Mouse (Mus musculus) midbrain, postnatal 0 days (tissue): ENCODE results near the gene Adgrb2. TPM values are rescaled to one million over a fixed set of nuclear protein-coding genes. Genes with fewer than 3 reads are reported as not detected.

Source experiments
- ATAC-seq: fragments of 200-750 bp; cut with Nextera tagmentation; 2 replicates; pipeline ENCODE4 v1.8.0; 2017; ENCODE audit warnings: moderate number of reproducible peaks, mild to moderate bottlenecking, moderate TSS enrichment, moderate library complexity; ENCODE audit not compliant: low FRiP score
- DNase-seq: peaks from one replicate; pipeline ENCODE4 v3.0.0-alpha.2; 2015; ENCODE audit warnings: low spot score
- H3K27ac ChIP-seq: fragments of 300-500 bp; sonication (generic); 2 replicates; pipeline ENCODE4 v1.5.1; 2014; ENCODE audit warnings: low read depth, mild to moderate bottlenecking, low read length, mixed read lengths
- H3K27me3 ChIP-seq: fragments of 300-500 bp; sonication (generic); 2 replicates; pipeline ENCODE4 v1.6.1; 2014; ENCODE audit warnings: low read length, control low read depth, mixed read lengths; ENCODE audit not compliant: insufficient read depth
- H3K36me3 ChIP-seq: fragments of 300-500 bp; sonication (generic); 2 replicates; pipeline ENCODE4 v1.6.1; 2014; ENCODE audit warnings: low read length, control low read depth, mixed read lengths; ENCODE audit not compliant: insufficient read depth
- H3K4me1 ChIP-seq: fragments of 300-500 bp; sonication (generic); 2 replicates; pipeline ENCODE4 v1.6.1; 2014; ENCODE audit warnings: mild to moderate bottlenecking, control low read depth, antibody characterized with exemption, low read length, mixed read lengths; ENCODE audit not compliant: insufficient read depth
- H3K4me2 ChIP-seq: fragments of 300-500 bp; sonication (generic); 2 replicates; pipeline ENCODE4 v1.6.1; 2014; ENCODE audit warnings: low read depth, mild to moderate bottlenecking, low read length, mixed read lengths; ENCODE audit not compliant: poor library complexity, severe bottlenecking
- H3K4me3 ChIP-seq: fragments of 300-500 bp; sonication (generic); 2 replicates; pipeline ENCODE4 v1.5.1; 2014; ENCODE audit warnings: low read depth, mild to moderate bottlenecking, low read length, moderate library complexity
- H3K9ac ChIP-seq: fragments of 300-500 bp; sonication (generic); replicated peaks from 2 replicates; pipeline ENCODE4 v1.6.1; 2014; ENCODE audit warnings: mild to moderate bottlenecking, low read length, moderate library complexity, mixed read lengths; ENCODE audit not compliant: poor library complexity, severe bottlenecking
- H3K9me3 ChIP-seq: fragments of 300-500 bp; sonication (generic); 2 replicates; pipeline ENCODE4 v1.6.1; 2016; ENCODE audit warnings: low read length, control low read depth
- CTCF ChIP-seq: IDR thresholded peaks from 2 replicates; pipeline ENCODE4 v1.5.1; 2016; ENCODE audit warnings: antibody characterized with exemption, mild to moderate bottlenecking
- WGBS: fragments of 180-500 bp; shearing (Covaris S2); extraction: QIAGEN DNeasy Blood & Tissue Kit; methylation state at CpG from one replicate; pipeline ENCODE4 v1.1.7; 2014; 5-methylcytosine and 5-hydroxymethylcytosine counted together
- polyA plus RNA-seq: library from polyadenylated mRNA; unstranded; fragments of >200 nt; fragmentation: Nextera tagmentation; extraction: Ambion mirVana; gene quantifications from 2 replicates; pipeline ENCODE4 v1.2.1, GENCODE M21; 2015
- total RNA-seq: library from RNA; depleted of rRNA; stranded (reverse); fragments of >200 nt; gene quantifications from 2 replicates; pipeline ENCODE4 v1.2.3, GENCODE M21; 2014

The Adgrb2 gene
- total and polyA plus RNA-seq, 2 experiments from 2014 or later, result 17.9 to 312 TPM

GRCm38 (mm10) chr4:130023511-130024231 is 39.0 kb downstream of the Adgrb2 start:
- Histone ChIP-seq H3K27ac (no peak overlapping the region), H3K4me1 (no peaks in the 10 kb centered on the region), H3K4me2 (no peak overlapping the region), H3K9ac (no peak overlapping the region), H3K4me3 (no peak overlapping the region), H3K27me3 (no peaks in the 10 kb centered on the region), H3K36me3 (peaks cover 16% of the 10 kb centered on the region), H3K9me3 (no peaks in the 10 kb centered on the region)
- WGBS, result 78% methylated on average over 10 of the region's 10 CpGs
- ATAC-seq, result no peak
- no peak for DNase-seq
- no peak for TF ChIP-seq CTCF

- no peak overlapping the region for H3K4me2 ChIP-seq
- DNase-seq, result no peak
Observed at GRCm38 (mm10) chr4:130025544-130025943, 40.9 kb downstream of the Adgrb2 start.

GRCm38 (mm10) chr4:130031146-130031545 is 46.5 kb downstream of the Adgrb2 start:
- DNase-seq (no peak), ATAC-seq (no peak)
- Histone ChIP-seq H3K27ac (no peak overlapping the region), H3K4me2 (no peak overlapping the region), H3K9ac (no peak overlapping the region), H3K4me3 (no peak overlapping the region), H3K4me1 (peaks cover 8% of the 10 kb centered on the region; the same call in 1 of the 2 replicates), H3K27me3 (no peaks in the 10 kb centered on the region), H3K9me3 (no peaks in the 10 kb centered on the region), H3K36me3 (no peaks in the 10 kb centered on the region)
- WGBS, result 76% methylated on average over 2 of the region's 2 CpGs
- no peak for TF ChIP-seq CTCF

More at GRCm38 (mm10) chr4:130025544-130025943, 40.9 kb downstream of the Adgrb2 start:
- Histone ChIP-seq H3K9me3 (no peaks in the 10 kb centered on the region), H3K27ac (no peak overlapping the region), H3K36me3 (0 out of 2 replicates have a peak, but pooled peaks cover 6% of the 10 kb centered on the region), H3K27me3 (no peaks in the 10 kb centered on the region), H3K9ac (no peak overlapping the region), H3K4me3 (no peak overlapping the region), H3K4me1 (no peaks in the 10 kb centered on the region)
- 48% methylated on average over 8 of the region's 8 CpGs for WGBS
- no peak for ATAC-seq
- no peak for TF ChIP-seq CTCF

GRCm38 (mm10) chr4:130033496-130033895 is 48.8 kb downstream of the Adgrb2 start:
- DNase-seq, result no peak
- no peak overlapping the region for H3K4me3 ChIP-seq
- 36% methylated on average over 7 of the region's 7 CpGs for WGBS

GRCm38 (mm10) chr4:130036112-130036511 is 51.4 kb downstream of the Adgrb2 start:
- H3K36me3 ChIP-seq, result no peaks in the 10 kb centered on the region
- no peak overlapping the region for H3K4me3 ChIP-seq
- no peak overlapping the region for H3K4me2 ChIP-seq
- no peaks in the 10 kb centered on the region for H3K9me3 ChIP-seq
- no peak overlapping the region for H3K9ac ChIP-seq
- no peak overlapping the region for H3K27ac ChIP-seq
- WGBS, result 6% methylated on average over 8 of the region's 8 CpGs
- DNase-seq (peak; percentile 41), ATAC-seq (0 out of 2 replicates have a peak, but pooled peaks have one; percentile 38)
- peak; percentile 77 for TF ChIP-seq CTCF
- H3K4me1 ChIP-seq, result peaks cover 16% of the 10 kb centered on the region; the same call in 1 of the 2 replicates
- no peaks in the 10 kb centered on the region for H3K27me3 ChIP-seq

More at GRCm38 (mm10) chr4:130033496-130033895, 48.8 kb downstream of the Adgrb2 start:
- Histone ChIP-seq H3K4me2 (no peak overlapping the region), H3K9me3 (no peaks in the 10 kb centered on the region), H3K36me3 (no peaks in the 10 kb centered on the region), H3K4me1 (peaks cover 16% of the 10 kb centered on the region; the same call in 1 of the 2 replicates), H3K9ac (no peak overlapping the region), H3K27ac (peak overlapping the region; percentile 51; the same call in 1 of the 2 replicates), H3K27me3 (no peaks in the 10 kb centered on the region)
- no peak for TF ChIP-seq CTCF
- no peak for ATAC-seq
